In genomic region chr19:53824872-53825680, GRCm38 (mm10) we compare ENCODE assay signal across 1 mouse cellular context.
TF ChIP-seq lines count a peak whose summit lies in the region.

No protein-coding gene starts in this region.

TF ChIP-seq in CH12.LX, 34 proteins besides CTCF, POLR2A, EP300 and RAD21 (continued from another document):
- no peak for TF ChIP-seq ZC3H11A (IDR thresholded peaks at IDR 0.05; ENCODE audit: low read depth, low read length)
- no peak for TF ChIP-seq PAX5 (IDR thresholded peaks at IDR 0.05; ENCODE audit: low read length)
- TF ChIP-seq JUND (conservative IDR thresholded peaks at IDR 0.05; ENCODE audit: low read depth, low read length) = no peak
- TF ChIP-seq MEF2A (IDR thresholded peaks at IDR 0.05; ENCODE audit: borderline replicate concordance, low read depth, low read length) = peak; percentile 43; the same call in 1 of the 2 replicates
- TF ChIP-seq JUN (IDR thresholded peaks at IDR 0.05; ENCODE audit: insufficient read depth, low read depth, low read length) = no peak
- TF ChIP-seq CHD1 (IDR thresholded peaks at IDR 0.05; ENCODE audit: low read depth, low read length) = no peak
- no peak for TF ChIP-seq ZKSCAN1 (IDR thresholded peaks at IDR 0.05; ENCODE audit: borderline replicate concordance, low read depth, low read length)
- TF ChIP-seq TCF12 (IDR thresholded peaks at IDR 0.05; ENCODE audit: low read depth, low read length) = peak; percentile 62
TF ChIP-seq in CH12.LX: peak in this region for 15.
